Mouse (Mus musculus): ENCODE results near the gene Cbarp. TPM values are rescaled to one million over a fixed set of nuclear protein-coding genes. Genes with fewer than 3 reads are reported as not detected.
A peak's percentile ranks its signal among the peaks of the same experiment; 100 is the strongest.

The Cbarp gene
- polyA plus RNA-seq, 2 experiments, result 1.1 to 1.8 TPM

DNA sequence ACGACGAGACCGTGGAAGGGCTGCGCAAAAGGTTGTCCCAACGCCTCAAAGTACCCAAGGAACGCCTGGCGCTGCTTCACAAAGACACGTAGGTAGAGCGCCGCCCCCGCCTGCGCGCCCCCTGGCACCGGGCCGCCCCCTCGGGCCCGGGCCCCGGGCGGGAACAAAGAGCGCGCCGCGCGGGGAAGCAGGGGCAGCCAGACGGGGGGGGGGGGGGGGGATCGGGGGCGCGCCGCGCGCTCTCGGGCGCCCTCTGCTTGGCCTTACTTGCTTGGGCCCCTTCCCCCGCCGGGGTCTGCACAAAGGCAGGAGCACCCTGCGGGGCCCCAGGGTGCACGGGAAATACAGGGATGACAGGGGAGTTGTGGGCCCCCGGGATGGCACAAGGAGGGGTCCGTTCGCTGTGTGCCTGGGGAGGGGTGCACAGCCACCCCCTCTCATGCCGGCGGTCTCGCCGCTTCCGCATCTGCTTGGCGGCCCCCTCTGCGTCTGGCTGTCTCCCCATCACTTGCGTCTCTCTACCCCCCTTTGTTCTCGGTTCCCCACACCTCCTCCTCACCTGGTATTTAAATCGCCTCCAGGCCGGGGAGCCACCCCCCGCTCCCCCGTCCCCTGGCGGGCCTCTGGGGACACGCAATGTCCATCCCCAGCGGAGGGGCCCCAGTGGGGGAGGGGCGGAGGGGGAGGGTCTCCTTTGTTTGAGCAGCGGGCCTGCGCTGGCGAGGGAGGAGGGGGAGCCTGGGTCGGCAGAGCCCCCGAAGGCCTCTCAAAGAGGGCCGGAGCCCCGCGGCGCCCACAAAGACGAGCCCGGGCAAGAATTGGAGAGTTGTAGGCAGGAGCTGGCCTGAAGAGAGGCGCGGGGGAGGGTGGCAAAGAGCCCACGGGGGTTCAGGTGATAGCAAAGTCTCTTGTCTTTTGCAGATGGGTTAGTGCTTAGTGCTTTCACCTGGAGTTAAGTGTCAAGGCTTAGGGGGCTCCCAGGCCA lies 9.9 kb upstream of the Cbarp start:
- Histone ChIP-seq H3K9me3 (ENCODE audit: control insufficient read depth, low read length) (no peaks in the 10 kb centered on the region), H3K4me3 (ENCODE audit: insufficient read depth in 1 of 2, low read depth in 2 of 2, low read length in 2 of 2) (peak overlapping the region; percentile 72 to 90), H3K9ac (replicated peaks) (peak overlapping the region; percentile 84), H3K4me2 (ENCODE audit: low read depth) (peak overlapping the region; percentile 99), H3K27me3 (ENCODE audit: control insufficient read depth, insufficient read depth, low read length) (no peaks in the 10 kb centered on the region), H3K36me3 (replicated peaks; ENCODE audit: control insufficient read depth, insufficient read depth, low read depth) (peaks cover 36% of the 10 kb centered on the region), H3K27ac (peak overlapping the region; percentile 78), H3K4me1 (replicated peaks; ENCODE audit: control insufficient read depth in 2 of 2, insufficient read depth in 2 of 2, low read length in 1 of 2) (peaks cover 26 to 28% of the 10 kb centered on the region in 2 experiments)
- ATAC-seq (ENCODE audit: insufficient read depth), result no peak
- no peak for DNase-seq (ENCODE audit: low read depth in 3 of 3, low spot score in 3 of 3)
- under 1% methylated on average over 57 of the region's 71 CpGs for WGBS (ENCODE audit: insufficient replicate concordance)
- TF ChIP-seq EP300 (IDR thresholded peaks at IDR 0.05; ENCODE audit: low read depth) (no peak), CTCF (IDR thresholded peaks at IDR 0.05; ENCODE audit: low read depth) (no peak)

DNA sequence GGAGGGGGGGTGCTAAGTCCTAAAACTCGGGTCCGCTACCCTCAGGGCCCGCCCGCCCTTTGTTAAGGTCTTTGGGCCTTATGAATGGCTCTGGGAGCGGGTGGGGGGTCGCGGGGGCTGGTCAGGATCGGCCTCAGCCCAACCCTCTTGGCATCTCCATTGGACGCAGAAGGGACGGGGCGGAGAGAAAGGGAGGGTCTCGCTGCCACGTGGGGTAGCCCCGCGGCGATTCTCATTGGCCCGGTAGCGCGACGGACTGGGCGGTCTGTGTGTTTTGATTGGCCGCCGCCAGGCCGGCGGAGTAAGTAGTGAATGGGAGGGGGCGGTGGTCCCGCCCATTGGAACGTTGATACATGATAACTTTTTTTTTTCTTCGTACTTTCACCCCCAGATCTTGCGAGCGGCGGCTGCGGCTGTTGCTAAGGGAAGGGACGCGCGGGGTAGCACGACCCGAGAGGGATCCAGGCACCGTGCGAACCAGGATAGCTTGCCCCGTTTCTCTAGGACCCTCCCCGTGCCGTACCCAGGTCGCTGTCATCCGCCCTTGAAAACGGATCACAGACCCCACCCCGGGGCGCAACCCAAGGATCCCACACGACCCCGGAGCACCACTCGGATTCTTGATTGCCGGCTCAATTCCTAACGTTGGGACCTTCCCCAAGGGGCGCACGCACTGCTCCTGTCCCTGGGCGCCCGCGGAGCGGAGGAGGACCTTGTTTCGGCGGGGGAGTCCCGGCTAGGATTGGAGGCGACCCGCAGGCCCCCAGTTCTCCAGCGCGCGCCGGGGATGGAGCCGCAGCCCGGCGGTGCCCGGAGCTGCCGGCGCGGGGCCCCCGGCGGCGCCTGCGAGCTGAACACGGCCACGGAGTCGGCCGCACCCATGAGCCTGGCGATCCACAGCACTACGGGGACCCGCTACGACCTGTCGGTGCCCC lies 8.9 kb upstream of the Cbarp start:
- WGBS (ENCODE audit: insufficient replicate concordance), result under 1% methylated on average over 88 of the region's 88 CpGs
- peak; percentile 76 for ATAC-seq (ENCODE audit: insufficient read depth)
- Histone ChIP-seq H3K27me3 (ENCODE audit: control insufficient read depth, insufficient read depth, low read length) (no peaks in the 10 kb centered on the region), H3K27ac (peak overlapping the region; percentile 94), H3K36me3 (replicated peaks; ENCODE audit: control insufficient read depth, insufficient read depth, low read depth) (peaks cover 33% of the 10 kb centered on the region), H3K9ac (replicated peaks) (peak overlapping the region; percentile 84), H3K4me3 (ENCODE audit: insufficient read depth in 1 of 2, low read depth in 2 of 2, low read length in 2 of 2) (peak overlapping the region; percentile 72 to 90), H3K4me2 (ENCODE audit: low read depth) (peak overlapping the region; percentile 99), H3K9me3 (ENCODE audit: control insufficient read depth, low read length) (no peaks in the 10 kb centered on the region), H3K4me1 (replicated peaks; ENCODE audit: control insufficient read depth in 2 of 2, insufficient read depth in 2 of 2, low read length in 1 of 2) (peaks cover 26 to 29% of the 10 kb centered on the region in 2 experiments)
- peak; percentile 92 to 93 (median 93) for DNase-seq (ENCODE audit: low read depth in 3 of 3, low spot score in 3 of 3)
- no peak for TF ChIP-seq CTCF (IDR thresholded peaks at IDR 0.05; ENCODE audit: low read depth)
- no peak for TF ChIP-seq EP300 (IDR thresholded peaks at IDR 0.05; ENCODE audit: low read depth)

DNA sequence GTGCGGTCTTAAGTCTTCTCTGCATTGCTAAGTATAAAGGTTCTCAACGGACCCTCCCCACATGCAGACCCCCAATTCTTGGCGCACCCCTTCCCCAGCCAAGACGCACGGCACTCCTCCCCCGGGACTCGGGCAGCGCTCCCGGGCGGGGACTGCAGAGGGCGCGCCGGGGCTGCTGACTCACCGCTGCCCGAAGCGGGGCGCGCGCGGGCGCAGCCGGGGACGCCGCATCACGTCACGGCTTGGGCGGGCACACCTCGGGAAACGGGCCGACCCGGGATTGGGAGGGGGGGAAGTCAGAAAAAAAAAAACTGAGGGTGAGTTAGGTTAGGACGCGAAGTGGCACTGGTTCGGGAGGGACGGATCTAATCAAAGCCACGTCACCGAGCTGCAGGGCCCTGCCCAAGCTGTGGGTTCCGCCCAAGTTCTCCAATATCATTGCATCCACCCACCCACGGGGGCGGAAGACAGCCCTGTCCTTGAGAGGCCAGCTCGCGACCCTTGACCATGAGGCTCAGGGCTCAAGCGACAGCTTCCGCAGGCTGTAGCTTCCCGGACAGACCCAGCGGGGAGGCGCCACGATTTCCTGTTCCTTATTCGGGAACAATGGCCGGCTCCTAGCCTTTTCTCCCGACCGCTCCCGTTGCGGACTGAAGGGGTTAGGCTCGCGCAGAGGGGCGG lies 8.1 kb upstream of the Cbarp start:
- ATAC-seq (ENCODE audit: insufficient read depth) (peak; percentile 65), DNase-seq (ENCODE audit: low read depth in 3 of 3, low spot score in 3 of 3) (peak; percentile 76 to 86 (median 84))
- Histone ChIP-seq H3K4me3 (ENCODE audit: insufficient read depth in 1 of 2, low read depth in 2 of 2, low read length in 2 of 2) (peak overlapping the region; percentile 72 to 90), H3K9me3 (ENCODE audit: control insufficient read depth, low read length) (no peaks in the 10 kb centered on the region), H3K27ac (peak overlapping the region; percentile 94), H3K9ac (replicated peaks) (peak overlapping the region; percentile 81), H3K4me2 (ENCODE audit: low read depth) (peak overlapping the region; percentile 99), H3K36me3 (replicated peaks; ENCODE audit: control insufficient read depth, insufficient read depth, low read depth) (peaks cover 32% of the 10 kb centered on the region), H3K27me3 (ENCODE audit: control insufficient read depth, insufficient read depth, low read length) (no peaks in the 10 kb centered on the region), H3K4me1 (replicated peaks; ENCODE audit: control insufficient read depth in 2 of 2, insufficient read depth in 2 of 2, low read length in 1 of 2) (peaks cover 24 to 29% of the 10 kb centered on the region in 2 experiments)
- under 1% methylated on average over 57 of the region's 57 CpGs for WGBS (ENCODE audit: insufficient replicate concordance)
- TF ChIP-seq CTCF (IDR thresholded peaks at IDR 0.05; ENCODE audit: low read depth) (peak; percentile 68), EP300 (IDR thresholded peaks at IDR 0.05; ENCODE audit: low read depth) (no peak)

DNA sequence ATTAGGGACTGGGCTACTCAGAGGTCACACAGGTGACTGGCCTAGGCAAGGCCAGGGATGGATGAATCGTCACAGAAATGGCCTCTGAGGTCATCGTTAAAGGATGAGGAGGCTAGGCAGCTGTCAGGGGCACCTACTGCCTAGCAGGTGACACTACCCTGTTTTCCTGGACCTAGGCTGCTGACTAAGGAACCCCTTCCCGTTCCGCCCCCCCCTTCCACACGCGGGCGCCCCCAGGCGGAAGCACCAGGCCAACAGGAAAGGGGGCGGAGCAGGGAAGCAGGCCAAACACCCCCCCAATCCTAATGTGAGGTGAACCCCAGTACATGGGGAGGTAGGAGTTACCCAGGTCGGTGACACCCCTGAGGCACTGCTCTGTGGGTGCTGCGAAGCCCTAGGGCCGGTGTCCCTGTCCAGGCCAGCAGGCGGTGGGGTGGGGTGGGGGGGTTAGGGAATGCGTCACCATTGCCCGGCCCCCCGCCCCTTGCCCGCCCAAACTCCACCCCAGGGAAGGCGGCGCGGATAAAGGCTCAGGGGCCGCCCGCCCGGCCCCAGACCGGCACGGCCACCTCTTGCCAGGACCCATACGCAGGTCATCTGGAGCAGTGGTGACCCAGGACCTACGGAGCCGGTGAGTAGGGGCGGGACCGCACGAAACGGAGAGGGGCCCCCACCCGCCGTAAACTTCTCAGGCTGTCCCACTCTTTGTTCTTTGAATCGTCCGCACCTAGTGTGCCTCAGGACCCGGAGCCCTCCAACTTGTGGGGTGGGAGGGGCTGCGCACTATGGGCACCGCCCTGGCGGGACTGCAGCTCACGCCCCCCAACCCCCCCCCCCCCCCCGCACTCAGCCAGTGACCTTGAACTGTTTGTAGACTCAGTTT lies 7.3 kb upstream of the Cbarp start, which contains the start of gene Midn:
Gene Midn, plus strand, starts transcription at position 554 of the 883 bp plus-strand sequence.
- H3K4me3 ChIP-seq (ENCODE audit: insufficient read depth in 1 of 2, low read depth in 2 of 2, low read length in 2 of 2), result peak within 1 kb of the TSS; percentile 72 to 90
- peaks cover 27% of the 10 kb centered on the region for H3K36me3 ChIP-seq (replicated peaks; ENCODE audit: control insufficient read depth, insufficient read depth, low read depth)
- peak within 1 kb of the TSS; percentile 99 for H3K4me2 ChIP-seq (ENCODE audit: low read depth)
- peak; percentile 32 for ATAC-seq (ENCODE audit: insufficient read depth)
- H3K9me3 ChIP-seq (ENCODE audit: control insufficient read depth, low read length), result no peaks in the 10 kb centered on the region
- 2% methylated on average over 37 of the region's 42 CpGs for WGBS (ENCODE audit: insufficient replicate concordance)
- no peak for DNase-seq (ENCODE audit: low read depth in 3 of 3, low spot score in 3 of 3)
- peaks cover 24 to 29% of the 10 kb centered on the region in 2 experiments for H3K4me1 ChIP-seq (replicated peaks; ENCODE audit: control insufficient read depth in 2 of 2, insufficient read depth in 2 of 2, low read length in 1 of 2)
- H3K27ac ChIP-seq, result peak within 1 kb of the TSS; percentile 94
- no peaks in the 10 kb centered on the region for H3K27me3 ChIP-seq (ENCODE audit: control insufficient read depth, insufficient read depth, low read length)
- TF ChIP-seq EP300 (IDR thresholded peaks at IDR 0.05; ENCODE audit: low read depth) (no peak), CTCF (IDR thresholded peaks at IDR 0.05; ENCODE audit: low read depth) (peak; percentile 73)
- H3K9ac ChIP-seq (replicated peaks), result peak within 1 kb of the TSS; percentile 81

All from liver, embryonic 14.5 days (tissue).